Mouse (Mus musculus) lung, postnatal 36 days (tissue): Measurements from ENCODE around the gene Gm20815.
"Not testable (repeated sequence)": the region's sequence is repeated elsewhere in the genome, so short reads cannot be mapped to it uniquely, and the experiment has no call there.

Source experiments
- DNase-seq: peaks from one replicate; pipeline ENCODE4 v3.0.0; 2022; ENCODE audit warnings: mixed read lengths

The Gm20815 gene

GRCm38 (mm10) chrY:8835069-8835468 is at the start of gene Gm20815:
TSS of gene Gm20815 (minus strand) at chrY:8835169.
- not testable (repeated sequence) for DNase-seq
